Mouse (Mus musculus) urinary bladder, postnatal 10 days (tissue): ENCODE results near the gene Map1lc3b.

Source experiments
- DNase-seq: peaks from one replicate; pipeline ENCODE4 v3.0.0; 2022; ENCODE audit warnings: low spot score

Map1lc3b gene

DNA sequence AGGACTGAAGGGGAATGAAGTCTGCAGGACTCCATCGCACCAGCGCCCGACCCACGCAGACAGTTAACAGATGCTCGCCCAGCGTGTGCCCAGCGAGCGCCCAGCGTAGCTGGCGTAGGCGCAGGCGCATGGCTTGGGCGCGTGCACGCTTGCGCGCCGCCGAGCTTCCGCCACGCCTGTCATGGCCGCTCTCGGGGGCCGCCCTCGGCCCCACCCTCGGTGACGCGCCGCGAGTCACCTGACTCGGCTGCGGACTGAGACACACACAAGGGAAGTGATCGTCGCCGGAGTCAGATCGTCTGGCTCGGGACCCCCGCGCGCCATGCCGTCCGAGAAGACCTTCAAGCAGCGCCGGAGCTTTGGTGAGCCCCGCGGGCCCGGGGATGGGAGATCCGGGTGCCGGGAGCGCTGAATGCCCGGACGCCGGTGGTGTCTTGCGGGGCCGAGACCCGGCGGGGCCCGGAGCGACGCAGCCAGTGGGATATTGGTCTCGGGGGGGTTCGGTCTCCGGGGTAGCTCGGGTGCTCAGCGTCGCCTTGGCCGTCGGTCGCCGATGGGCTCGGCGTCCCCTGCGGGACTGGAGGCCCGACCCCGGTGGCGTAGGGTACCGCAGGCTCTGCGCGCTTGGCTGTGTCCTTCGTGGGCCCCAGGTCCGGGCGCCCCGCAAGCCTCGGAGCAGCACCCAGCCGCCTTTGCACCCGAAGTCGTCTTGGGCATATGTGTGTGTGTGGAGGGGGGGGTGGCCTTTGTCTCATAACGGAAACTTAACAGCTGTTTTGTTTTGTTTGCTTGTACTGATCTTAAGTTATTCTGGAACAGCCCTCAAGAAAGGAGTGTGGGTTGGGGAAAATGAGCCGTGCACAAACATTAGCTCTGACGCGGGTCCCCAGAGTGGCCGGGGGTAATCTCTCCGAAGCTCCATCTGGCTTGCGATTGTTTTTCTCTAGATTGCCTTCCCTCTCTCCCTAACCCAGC is at the start of gene Map1lc3b:
Gene Map1lc3b (plus strand): TSS at position 159 of the 975 bp plus-strand sequence.
- DNase-seq, result peak; percentile 80

DNA sequence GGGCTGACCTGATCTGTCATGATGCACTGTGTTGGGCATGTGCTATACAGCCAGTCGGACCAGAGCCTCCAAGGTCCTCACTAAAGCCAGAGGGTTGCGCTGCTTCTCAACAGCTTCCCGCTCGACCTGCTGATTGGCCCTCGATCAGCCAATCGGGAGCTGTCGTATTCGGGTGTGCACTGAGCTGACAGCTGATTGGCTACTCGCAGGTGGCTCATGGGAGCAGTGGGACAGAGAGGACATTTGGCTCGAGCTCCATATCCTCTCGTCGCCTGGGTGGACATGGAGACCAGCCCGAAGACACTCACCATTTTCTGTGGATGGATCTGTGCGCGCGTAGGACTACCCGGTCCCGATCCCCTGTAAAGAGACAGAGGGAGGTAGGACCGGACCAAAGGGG is 48.3 kb upstream of the Map1lc3b start:
- DNase-seq, result peak; percentile 6

- DNase-seq, result no peak
Observed at GRCm38 (mm10) chr8:121542901-121543300, 47.3 kb upstream of the Map1lc3b start.

- no peak for DNase-seq
Observed at GRCm38 (mm10) chr8:121544276-121544785, 45.8 kb upstream of the Map1lc3b start, which contains the start of gene 1700018B08Rik. Gene 1700018B08Rik, minus strand, starts transcription at chr8:121544320.

DNA sequence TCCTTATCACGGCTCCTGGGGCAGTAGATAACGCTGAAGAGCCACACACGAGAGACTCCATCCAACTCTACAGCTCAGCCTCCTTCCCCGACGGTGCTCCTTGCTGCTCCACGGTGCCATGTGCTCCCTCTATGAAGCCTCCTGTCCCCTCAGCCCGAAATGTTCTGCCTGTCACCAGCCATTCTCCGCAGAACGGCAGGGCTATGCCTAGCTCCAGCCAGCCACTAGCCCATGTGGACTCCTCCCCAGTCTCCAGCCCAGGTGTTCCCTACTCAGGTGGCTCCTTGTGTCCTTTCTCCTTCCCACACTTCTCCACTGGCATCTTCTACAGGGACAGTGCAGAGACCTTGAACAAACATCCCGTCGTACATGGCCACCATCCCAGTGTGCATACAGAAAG is 45.2 kb upstream of the Map1lc3b start:
- no peak for DNase-seq

DNA sequence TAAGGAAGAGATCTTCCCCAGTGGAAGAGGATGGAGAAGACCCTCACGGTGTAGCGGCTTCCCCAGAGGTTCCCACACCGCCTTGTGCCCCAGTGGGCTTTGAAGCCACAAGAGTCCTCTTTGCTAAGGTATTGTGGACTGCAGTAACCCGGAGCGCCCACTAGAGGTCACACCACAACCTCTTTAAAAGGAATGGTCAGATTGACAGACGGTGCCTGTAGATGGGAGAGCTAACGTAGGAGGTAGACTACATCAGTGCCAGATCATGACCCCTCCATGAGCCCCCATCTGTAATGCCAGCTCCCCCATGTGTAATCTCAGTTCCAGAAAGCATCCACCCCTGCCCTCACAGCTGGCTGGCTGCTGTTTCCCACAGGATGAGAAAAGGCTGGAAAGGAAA is 43.0 kb upstream of the Map1lc3b start:
- no peak for DNase-seq

DNA sequence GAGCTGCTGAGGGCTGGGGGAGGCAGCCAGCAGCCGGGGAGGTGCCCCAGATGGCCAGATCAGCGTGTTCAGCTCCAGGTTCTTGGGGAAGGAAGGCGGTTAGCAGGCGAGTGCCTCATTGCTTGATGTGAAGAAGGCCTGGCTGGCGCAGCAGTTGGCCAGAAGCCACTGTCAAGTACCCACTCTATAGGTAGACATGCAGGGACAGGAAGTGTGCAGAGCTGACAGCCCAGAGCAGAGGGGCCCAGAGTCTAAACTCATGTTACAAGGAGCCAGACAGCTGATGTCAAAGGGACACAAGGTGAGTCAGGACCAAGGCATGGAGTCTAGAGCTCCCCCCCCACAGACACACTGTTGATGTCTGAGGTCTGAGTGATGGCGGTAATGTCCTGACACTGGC is 40.1 kb upstream of the Map1lc3b start:
- DNase-seq, result no peak

DNA sequence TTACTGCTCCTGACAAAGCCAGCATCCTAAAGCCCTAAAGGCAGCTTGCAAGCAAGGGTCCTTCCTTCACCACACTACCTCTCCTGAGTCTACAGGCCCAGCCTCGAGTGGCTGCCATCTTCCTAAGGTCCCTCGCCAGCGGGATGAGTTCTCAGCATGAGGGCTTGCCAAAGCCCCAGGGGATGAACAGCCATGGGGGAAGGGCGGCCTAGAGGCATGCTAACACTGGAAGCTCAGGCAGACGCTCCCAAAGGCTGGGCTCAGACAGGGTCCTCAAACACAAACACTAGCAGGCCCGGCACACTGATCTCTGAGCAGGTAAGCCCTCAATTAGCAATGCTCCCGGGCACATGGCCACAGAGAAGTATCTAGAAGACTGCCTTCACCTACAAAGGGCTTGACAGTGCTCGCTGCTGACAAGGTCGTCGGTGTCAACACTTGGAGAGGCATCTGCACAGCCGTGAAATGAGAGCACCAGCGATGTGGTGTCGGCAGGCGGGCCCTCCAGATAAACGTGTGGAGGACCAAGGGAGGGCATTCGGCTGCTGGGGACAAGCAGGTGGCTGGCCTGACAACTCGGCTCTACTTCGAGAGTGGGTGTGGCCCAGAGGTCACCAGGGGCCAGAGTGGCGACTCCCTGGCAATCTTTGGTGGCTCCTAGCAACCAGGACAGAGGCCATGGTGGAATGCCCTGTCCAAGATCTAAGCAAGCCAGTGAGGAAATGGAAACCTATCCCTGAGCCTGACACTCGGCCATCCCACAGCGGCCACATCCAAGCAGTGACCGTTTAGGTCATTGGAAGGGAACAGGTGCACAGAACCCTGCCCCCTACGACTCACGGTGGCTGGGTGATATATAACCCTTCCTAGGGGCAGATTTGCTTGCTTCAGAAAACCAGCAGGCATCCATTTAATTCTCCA is 38.8 kb upstream of the Map1lc3b start:
- DNase-seq, result no peak

- no peak for DNase-seq
Observed at GRCm38 (mm10) chr8:121552506-121552905, 37.7 kb upstream of the Map1lc3b start.

GRCm38 (mm10) chr8:121553831-121554475 is 36.2 kb upstream of the Map1lc3b start:
- no peak for DNase-seq

DNA sequence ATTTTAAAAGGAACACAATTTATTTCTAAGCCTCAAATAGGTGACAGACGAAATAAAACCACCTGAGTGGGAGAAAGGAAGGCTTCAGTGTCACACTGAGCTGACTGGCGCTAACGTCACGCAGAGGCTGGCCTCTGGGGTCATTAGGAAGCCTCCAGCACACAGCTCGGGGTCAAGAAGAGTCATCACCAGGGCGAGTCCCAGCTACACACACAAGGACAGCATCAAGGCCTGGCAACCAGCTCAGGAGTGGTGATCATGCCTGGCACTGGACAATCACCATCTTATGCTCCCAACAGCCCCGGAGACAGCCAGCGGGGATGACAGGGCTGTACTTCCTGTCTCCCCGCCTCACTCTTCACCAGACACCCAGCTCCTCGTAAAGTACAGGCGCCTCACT is 32.4 kb upstream of the Map1lc3b start:
- DNase-seq, result no peak

DNA sequence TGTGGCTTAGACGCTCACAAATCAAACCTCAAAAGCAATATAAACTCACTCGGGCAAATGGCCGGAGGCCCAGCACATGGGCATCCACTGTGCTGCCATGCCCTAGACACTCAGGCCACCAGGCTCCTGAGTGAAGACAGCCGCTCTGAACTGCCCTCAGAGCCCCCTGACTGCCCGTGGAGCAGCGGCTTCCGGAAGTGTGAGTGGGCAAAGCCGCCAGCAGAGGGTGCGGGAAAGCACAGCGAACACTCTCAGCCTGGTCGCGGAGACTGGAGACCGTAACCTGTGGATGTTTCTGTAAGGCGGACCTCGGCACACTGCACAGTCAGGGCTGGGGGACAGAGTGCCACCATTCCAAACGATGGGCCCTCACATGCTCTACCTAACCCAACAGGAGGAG is 31.6 kb upstream of the Map1lc3b start:
- DNase-seq, result no peak

DNA sequence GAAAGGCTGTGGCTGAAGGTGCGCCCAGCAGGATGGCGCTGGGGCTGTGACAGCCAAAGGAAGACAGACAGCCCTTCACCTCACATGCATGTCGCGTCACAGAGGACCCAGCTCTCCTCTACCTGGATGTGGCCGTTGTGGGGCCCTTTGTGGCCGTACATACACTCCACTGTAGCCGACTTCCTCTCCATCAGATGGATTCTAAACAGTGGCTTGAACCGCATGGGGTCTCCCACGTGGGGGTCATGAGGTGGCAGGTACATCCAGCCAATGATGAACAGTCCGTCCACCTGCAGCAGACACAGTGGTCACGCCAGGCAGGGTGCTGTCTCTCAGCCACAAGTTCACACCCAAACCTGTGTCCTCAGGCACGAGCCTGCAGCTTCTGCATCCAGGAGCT is 30.4 kb upstream of the Map1lc3b start:
- no peak for DNase-seq

- DNase-seq, result no peak
Observed at GRCm38 (mm10) chr8:121560432-121561100, 29.6 kb upstream of the Map1lc3b start.

GRCm38 (mm10) chr8:121561636-121562345 is 28.4 kb upstream of the Map1lc3b start:
- DNase-seq, result no peak

- no peak for DNase-seq
Observed at GRCm38 (mm10) chr8:121562941-121563351, 27.2 kb upstream of the Map1lc3b start.

DNA sequence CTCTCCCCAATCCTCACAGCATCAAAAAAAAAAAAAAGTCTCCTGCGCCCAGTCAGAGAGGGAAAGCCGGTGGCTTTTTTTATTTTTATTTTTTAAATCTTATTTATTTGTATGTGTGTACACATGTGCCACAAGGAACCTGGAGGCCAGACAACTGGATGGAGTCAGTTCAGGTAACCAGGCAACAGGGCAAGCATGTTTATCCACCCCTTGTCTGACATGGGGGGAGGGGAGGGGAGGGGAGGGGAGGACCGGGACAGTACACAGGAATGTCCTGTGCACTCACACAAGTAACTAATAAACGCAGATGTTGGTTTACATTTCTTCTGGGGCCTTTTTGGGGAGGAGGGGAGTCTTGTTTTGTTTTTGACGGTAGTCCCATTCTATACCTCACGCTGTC is 26.5 kb upstream of the Map1lc3b start:
- DNase-seq, result no peak

- no peak for DNase-seq
Observed at GRCm38 (mm10) chr8:121568321-121568720, 21.8 kb upstream of the Map1lc3b start.

DNA sequence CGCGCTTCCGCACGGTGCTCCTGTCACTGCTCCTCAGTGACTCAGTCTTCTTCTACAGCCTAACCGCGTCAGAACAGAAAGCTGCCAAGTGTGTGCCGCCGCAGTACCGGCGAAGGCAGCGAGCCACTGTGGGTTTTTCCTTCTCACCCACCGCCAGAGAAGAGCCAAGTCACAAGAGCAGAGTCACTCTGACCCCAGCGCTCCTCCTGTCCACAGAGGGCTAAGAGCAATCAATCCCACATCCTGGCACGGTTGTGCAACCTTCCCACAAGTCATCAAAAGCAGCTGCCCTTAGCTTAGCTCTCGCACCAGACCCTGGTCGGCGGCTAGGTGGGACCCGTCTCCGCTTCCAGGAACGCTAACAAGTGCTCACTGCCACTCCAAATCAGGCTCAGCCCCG is 19.8 kb upstream of the Map1lc3b start:
- DNase-seq, result no peak

- DNase-seq, result no peak
Observed at GRCm38 (mm10) chr8:121570801-121571200, 19.4 kb upstream of the Map1lc3b start.

DNA sequence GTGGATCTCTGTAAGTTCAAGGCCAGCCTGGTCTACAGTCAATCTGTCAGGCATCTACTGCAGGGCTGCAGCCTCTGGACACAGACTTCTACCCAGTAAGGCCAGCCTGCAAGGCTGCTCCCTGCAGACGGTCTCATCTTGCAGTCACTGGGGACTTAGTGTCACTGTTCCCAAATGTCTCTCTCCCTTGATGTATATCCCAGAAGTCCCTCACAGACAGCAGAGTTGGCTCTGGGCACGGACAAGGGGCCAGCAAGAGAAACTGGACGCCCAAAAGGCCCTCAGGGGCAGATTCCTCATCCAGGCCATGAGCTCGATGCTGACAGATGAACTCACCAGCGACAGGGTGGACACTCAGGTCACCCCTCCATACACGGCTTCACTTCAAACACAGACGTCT is 18.0 kb upstream of the Map1lc3b start:
- DNase-seq, result no peak
